Mouse (Mus musculus) erythroblast, embryonic 14.5 days (primary cell): ENCODE data around the gene Srd5a1.

Experiments
- GATA1 ChIP-seq: IDR thresholded peaks from 2 replicates; pipeline ENCODE4 v1.6.1; 2012; ENCODE audit warnings: low read length, inconsistent platforms, mixed read lengths
- TAL1 ChIP-seq: IDR thresholded peaks from 3 replicates; pipeline ENCODE4 v1.6.1; 2012; ENCODE audit warnings: low read length, inconsistent platforms, mixed read lengths

GRCm38 (mm10) chr13:69596515-69596914 is 14.7 kb downstream of the Srd5a1 start:
- TF ChIP-seq TAL1 = no peak
- TF ChIP-seq GATA1 = no peak
